Mouse (Mus musculus) midbrain, postnatal 0 days (tissue): ENCODE measurements around the gene Dock1. TPM values are rescaled to one million over a fixed set of nuclear protein-coding genes. Genes with fewer than 3 reads are reported as not detected.
A peak's percentile ranks its signal among the peaks of the same experiment; 100 is the strongest.

Experiments used
- ATAC-seq: fragments of 200-750 bp; cut with Nextera tagmentation; 2 replicates; pipeline ENCODE4 v1.8.0; 2017; ENCODE audit warnings: moderate number of reproducible peaks, mild to moderate bottlenecking, moderate TSS enrichment, moderate library complexity; ENCODE audit not compliant: low FRiP score
- DNase-seq: peaks from one replicate; pipeline ENCODE4 v3.0.0-alpha.2; 2015; ENCODE audit warnings: low spot score
- H3K27ac ChIP-seq: fragments of 300-500 bp; sonication (generic); 2 replicates; pipeline ENCODE4 v1.5.1; 2014; ENCODE audit warnings: low read depth, mild to moderate bottlenecking, low read length, mixed read lengths
- H3K27me3 ChIP-seq: fragments of 300-500 bp; sonication (generic); 2 replicates; pipeline ENCODE4 v1.6.1; 2014; ENCODE audit warnings: low read length, control low read depth, mixed read lengths; ENCODE audit not compliant: insufficient read depth
- H3K36me3 ChIP-seq: fragments of 300-500 bp; sonication (generic); 2 replicates; pipeline ENCODE4 v1.6.1; 2014; ENCODE audit warnings: low read length, control low read depth, mixed read lengths; ENCODE audit not compliant: insufficient read depth
- H3K4me1 ChIP-seq: fragments of 300-500 bp; sonication (generic); 2 replicates; pipeline ENCODE4 v1.6.1; 2014; ENCODE audit warnings: mild to moderate bottlenecking, control low read depth, antibody characterized with exemption, low read length, mixed read lengths; ENCODE audit not compliant: insufficient read depth
- H3K4me2 ChIP-seq: fragments of 300-500 bp; sonication (generic); 2 replicates; pipeline ENCODE4 v1.6.1; 2014; ENCODE audit warnings: low read depth, mild to moderate bottlenecking, low read length, mixed read lengths; ENCODE audit not compliant: poor library complexity, severe bottlenecking
- H3K4me3 ChIP-seq: fragments of 300-500 bp; sonication (generic); 2 replicates; pipeline ENCODE4 v1.5.1; 2014; ENCODE audit warnings: low read depth, mild to moderate bottlenecking, low read length, moderate library complexity
- H3K9ac ChIP-seq: fragments of 300-500 bp; sonication (generic); replicated peaks from 2 replicates; pipeline ENCODE4 v1.6.1; 2014; ENCODE audit warnings: mild to moderate bottlenecking, low read length, moderate library complexity, mixed read lengths; ENCODE audit not compliant: poor library complexity, severe bottlenecking
- H3K9me3 ChIP-seq: fragments of 300-500 bp; sonication (generic); 2 replicates; pipeline ENCODE4 v1.6.1; 2016; ENCODE audit warnings: low read length, control low read depth
- CTCF ChIP-seq: IDR thresholded peaks from 2 replicates; pipeline ENCODE4 v1.5.1; 2016; ENCODE audit warnings: antibody characterized with exemption, mild to moderate bottlenecking
- WGBS: fragments of 180-500 bp; shearing (Covaris S2); extraction: QIAGEN DNeasy Blood & Tissue Kit; methylation state at CpG from one replicate; pipeline ENCODE4 v1.1.7; 2014; 5-methylcytosine and 5-hydroxymethylcytosine counted together
- polyA plus RNA-seq: library from polyadenylated mRNA; unstranded; fragments of >200 nt; fragmentation: Nextera tagmentation; extraction: Ambion mirVana; gene quantifications from 2 replicates; pipeline ENCODE4 v1.2.1, GENCODE M21; 2015
- total RNA-seq: library from RNA; depleted of rRNA; stranded (reverse); fragments of >200 nt; gene quantifications from 2 replicates; pipeline ENCODE4 v1.2.3, GENCODE M21; 2014

Dock1 gene
- total and polyA plus RNA-seq, 2 experiments from 2014 or later = 5.3 to 14.2 TPM

- Histone ChIP-seq H3K27me3 (no peaks in the 10 kb centered on the region), H3K4me2 (no peak overlapping the region), H3K27ac (no peak overlapping the region), H3K4me1 (no peaks in the 10 kb centered on the region; the same call in 1 of the 2 replicates), H3K4me3 (no peak overlapping the region), H3K9me3 (no peaks in the 10 kb centered on the region), H3K36me3 (no peaks in the 10 kb centered on the region), H3K9ac (no peak overlapping the region)
- WGBS = 54% methylated on average over 2 of the region's 2 CpGs
- DNase-seq (peak; percentile 17), ATAC-seq (no peak)
- no peak for TF ChIP-seq CTCF
These were observed 224.2 kb downstream of the Dock1 start for GRCm38 (mm10) chr7:134894604-134895003.

- no peak overlapping the region for H3K4me3 ChIP-seq
- no peak for DNase-seq
- no peaks in the 10 kb centered on the region for H3K36me3 ChIP-seq
- no peak overlapping the region for H3K4me2 ChIP-seq
- H3K27ac ChIP-seq = no peak overlapping the region
- no peaks in the 10 kb centered on the region for H3K27me3 ChIP-seq
- H3K4me1 ChIP-seq = no peaks in the 10 kb centered on the region
- WGBS = 94% methylated on average over 2 of the region's 2 CpGs
- ATAC-seq = no peak
- no peak overlapping the region for H3K9ac ChIP-seq
- no peak for TF ChIP-seq CTCF
- H3K9me3 ChIP-seq = no peaks in the 10 kb centered on the region
These were observed 229.0 kb downstream of the Dock1 start for GRCm38 (mm10) chr7:134899462-134899861.

- H3K27me3 ChIP-seq = no peaks in the 10 kb centered on the region
- no peak overlapping the region for H3K27ac ChIP-seq
- H3K36me3 ChIP-seq = no peaks in the 10 kb centered on the region
- H3K4me1 ChIP-seq = no peaks in the 10 kb centered on the region
- ATAC-seq (no peak), DNase-seq (no peak)
- no peak overlapping the region for H3K4me2 ChIP-seq
- no peaks in the 10 kb centered on the region for H3K9me3 ChIP-seq
- no peak overlapping the region for H3K9ac ChIP-seq
- no peak for TF ChIP-seq CTCF
- H3K4me3 ChIP-seq = no peak overlapping the region
- 48% methylated on average over 2 of the region's 2 CpGs for WGBS
These were observed 231.5 kb downstream of the Dock1 start for GRCm38 (mm10) chr7:134901992-134902391.

GRCm38 (mm10) chr7:134931886-134932285 lies 261.4 kb downstream of the Dock1 start:
- no peaks in the 10 kb centered on the region for H3K4me1 ChIP-seq
- H3K36me3 ChIP-seq = no peaks in the 10 kb centered on the region
- no peak overlapping the region for H3K9ac ChIP-seq
- no peak overlapping the region for H3K4me3 ChIP-seq
- DNase-seq = no peak
- no peak for ATAC-seq
- 82% methylated on average over 2 of the region's 2 CpGs for WGBS
- H3K27me3 ChIP-seq = no peaks in the 10 kb centered on the region
- no peak for TF ChIP-seq CTCF
- no peak overlapping the region for H3K4me2 ChIP-seq
- no peak overlapping the region for H3K27ac ChIP-seq
- no peaks in the 10 kb centered on the region for H3K9me3 ChIP-seq

- TF ChIP-seq CTCF = no peak
- Histone ChIP-seq H3K9ac (peak overlapping the region; percentile 65), H3K27me3 (no peaks in the 10 kb centered on the region), H3K4me3 (peak overlapping the region; percentile 72), H3K4me2 (peak overlapping the region; percentile 85), H3K4me1 (peaks cover 6% of the 10 kb centered on the region; the same call in 1 of the 2 replicates), H3K36me3 (no peaks in the 10 kb centered on the region), H3K9me3 (no peaks in the 10 kb centered on the region), H3K27ac (peak overlapping the region; percentile 68)
- no peak for DNase-seq
- ATAC-seq = peak; percentile 52; the same call in 1 of the 2 replicates
- WGBS = under 1% methylated on average over 30 of the region's 37 CpGs
These were observed 267.0 kb downstream of the Dock1 start for GRCm38 (mm10) chr7:134937471-134937926.

- ATAC-seq (peak; percentile 85), DNase-seq (peak; percentile 78)
- peak within 1 kb of the TSS; percentile 65 for H3K9ac ChIP-seq
- H3K4me1 ChIP-seq = peaks cover 6% of the 10 kb centered on the region; the same call in 1 of the 2 replicates
- TF ChIP-seq CTCF = peak; percentile 65
- under 1% methylated on average over 38 of the region's 71 CpGs for WGBS
- H3K9me3 ChIP-seq = no peaks in the 10 kb centered on the region
- no peaks in the 10 kb centered on the region for H3K36me3 ChIP-seq
- H3K27me3 ChIP-seq = no peaks in the 10 kb centered on the region
- peak within 1 kb of the TSS; percentile 85 for H3K4me2 ChIP-seq
- peak within 1 kb of the TSS; percentile 72 for H3K4me3 ChIP-seq
- peak within 1 kb of the TSS; percentile 68 for H3K27ac ChIP-seq
These were observed 267.6 kb downstream of the Dock1 start, which contains the start of gene Fam196a for GRCm38 (mm10) chr7:134937927-134938609. TSS of gene Fam196a (minus strand) at chr7:134938430.
